ENCODE assay signal across 16 mouse cellular contexts in genomic region chr3:88199541-88200110, GRCm38 (mm10). TPM values are rescaled to one million over a fixed set of nuclear protein-coding genes. Genes with fewer than 3 reads are reported as not detected.
A peak's percentile ranks its signal among the peaks of the same experiment; 100 is the strongest.
DNase-seq lines count a peak whose midpoint lies in the region; ATAC-seq and TF ChIP-seq lines count a peak whose summit lies in the region.
"Had no signal": no experiment of that assay in that cellular context is flagged by ENCODE, and none has a peak within 500 bp of the region (broad histone marks: within the 10 kb centered on the region; RNA-seq: fewer than 3 reads in every experiment).

No protein-coding gene starts in this region.

- H3K27me3 ChIP-seq in forebrain, embryonic 16.5 days (replicated peaks; ENCODE audit: control insufficient read depth, insufficient read depth, low read length) = no peaks in the 10 kb centered on the region
- H3K27me3 ChIP-seq in hindbrain, postnatal 0 days (ENCODE audit: insufficient read depth, low read length) = no peaks in the 10 kb centered on the region
- no peaks in the 10 kb centered on the region for H3K27me3 ChIP-seq in neural tube, embryonic 14.5 days (ENCODE audit: control insufficient read depth, insufficient read depth, low read length)
- H3K27me3 ChIP-seq in intestine, embryonic 15.5 days (replicated peaks) = peaks cover 88% of the 10 kb centered on the region

- no peak for TF ChIP-seq CTCF in left cerebral cortex, adult 2 months (IDR thresholded peaks at IDR 0.05)
- TF ChIP-seq CTCF in hindbrain, postnatal 0 days (IDR thresholded peaks at IDR 0.05; ENCODE audit: low read depth) = no peak

- H3K36me3 ChIP-seq in forebrain, embryonic 16.5 days (ENCODE audit: control insufficient read depth, insufficient read depth) = no peaks in the 10 kb centered on the region
- no peaks in the 10 kb centered on the region for H3K36me3 ChIP-seq in hindbrain, postnatal 0 days (ENCODE audit: insufficient read depth, low read length)
- H3K36me3 ChIP-seq in neural tube, embryonic 14.5 days (ENCODE audit: control insufficient read depth, insufficient read depth, low read length) = no peaks in the 10 kb centered on the region
- H3K36me3 ChIP-seq in intestine, embryonic 15.5 days = no peaks in the 10 kb centered on the region
- H3K36me3 ChIP-seq: embryonic facial prominence, embryonic 13.5 days; heart, embryonic 13.5 days; liver, embryonic 13.5 days had no signal

- H3K4me2 ChIP-seq in forebrain, embryonic 16.5 days (ENCODE audit: low read length) = peak overlapping the region; percentile 67
- H3K4me2 ChIP-seq in hindbrain, postnatal 0 days (ENCODE audit: low read depth, low read length) = peak overlapping the region; percentile 95
- H3K4me2 ChIP-seq in neural tube, embryonic 14.5 days (ENCODE audit: low read depth, low read length) = peak overlapping the region; percentile 93
- no peak overlapping the region for H3K4me2 ChIP-seq in intestine, embryonic 15.5 days (replicated peaks)

- no peak overlapping the region; the same call in 1 of the 2 replicates for H3K4me3 ChIP-seq in left cerebral cortex, adult 2 months
- no peak overlapping the region; the same call in 1 of the 2 replicates for H3K4me3 ChIP-seq in forebrain, embryonic 16.5 days (replicated peaks; ENCODE audit: low read length)
- H3K4me3 ChIP-seq in hindbrain, postnatal 0 days (ENCODE audit: low read length) = peak overlapping the region; percentile 63
- peak overlapping the region; percentile 46 for H3K4me3 ChIP-seq in neural tube, embryonic 14.5 days (ENCODE audit: low read depth, low read length)
- no peak overlapping the region for H3K4me3 ChIP-seq in intestine, embryonic 15.5 days (replicated peaks)

- peak overlapping the region; percentile 93 for H3K27ac ChIP-seq in left cerebral cortex, adult 2 months
- H3K27ac ChIP-seq in forebrain, embryonic 16.5 days (ENCODE audit: low read length) = peak overlapping the region; percentile 100
- peak overlapping the region; percentile 94 for H3K27ac ChIP-seq in hindbrain, postnatal 0 days
- peak overlapping the region; percentile 99 for H3K27ac ChIP-seq in neural tube, embryonic 14.5 days (ENCODE audit: low read depth, low read length)
- no peak overlapping the region for H3K27ac ChIP-seq in intestine, embryonic 15.5 days
- H3K27ac ChIP-seq: embryonic facial prominence, embryonic 13.5 days; heart, embryonic 13.5 days; liver, embryonic 13.5 days had no signal

- intact Hi-C loops in left cerebral cortex, adult 2 months (cut with DNase I) = loop anchor here (2.0 kb wide), 1 partner anchor 17 kb away; no protein-coding TSS in a partner anchor

- WGBS in forebrain, embryonic 16.5 days = 29% methylated on average over 2 of the region's 2 CpGs
- 36% methylated on average over 2 of the region's 2 CpGs for WGBS in hindbrain, postnatal 0 days
- WGBS in neural tube, embryonic 14.5 days = 34% methylated on average over 2 of the region's 2 CpGs
- 33% methylated on average over 2 of the region's 2 CpGs for WGBS in intestine, embryonic 15.5 days

- peaks cover 62% of the 10 kb centered on the region for H3K4me1 ChIP-seq in forebrain, embryonic 16.5 days (replicated peaks; ENCODE audit: control insufficient read depth, insufficient read depth, low read length)
- peaks cover 37% of the 10 kb centered on the region for H3K4me1 ChIP-seq in hindbrain, postnatal 0 days (ENCODE audit: insufficient read depth, low read length)
- peaks cover 37% of the 10 kb centered on the region for H3K4me1 ChIP-seq in neural tube, embryonic 14.5 days (ENCODE audit: control insufficient read depth, insufficient read depth, low read length)
- peaks cover 11% of the 10 kb centered on the region for H3K4me1 ChIP-seq in intestine, embryonic 15.5 days (replicated peaks)

- DNase-seq in left cerebral cortex, adult 2 months (ENCODE audit: extremely low spot score in 1 of 2, low spot score in 2 of 2) = no peak
- DNase-seq in left cerebral cortex, adult 11 months (ENCODE audit: low spot score) = no peak
- DNase-seq in hindbrain, postnatal 0 days (ENCODE audit: low spot score) = no peak
- no peak for DNase-seq in lung, postnatal 10 days
- no peak for DNase-seq in frontal cortex, adult 2 months (ENCODE audit: extremely low spot score in 1 of 2, low spot score in 1 of 2)
- DNase-seq: gastrocnemius, postnatal 36 days; heart, postnatal 4 days; liver, embryonic 13.5 days had no signal

- peak overlapping the region; percentile 100 for H3K9ac ChIP-seq in forebrain, embryonic 16.5 days (replicated peaks; ENCODE audit: low read depth, low read length)
- H3K9ac ChIP-seq in hindbrain, postnatal 0 days (replicated peaks; ENCODE audit: low read length) = peak overlapping the region; percentile 97; the same call in 1 of the 2 replicates
- H3K9ac ChIP-seq in neural tube, embryonic 14.5 days (replicated peaks; ENCODE audit: low read depth, low read length) = peak overlapping the region; percentile 93
- no peak overlapping the region for H3K9ac ChIP-seq in intestine, embryonic 15.5 days
- H3K9ac ChIP-seq: embryonic facial prominence, embryonic 13.5 days; liver, embryonic 13.5 days had no signal

- H3K9me3 ChIP-seq in forebrain, embryonic 16.5 days (ENCODE audit: control insufficient read depth, low read length) = no peaks in the 10 kb centered on the region
- no peaks in the 10 kb centered on the region for H3K9me3 ChIP-seq in hindbrain, postnatal 0 days (ENCODE audit: low read length)
- no peaks in the 10 kb centered on the region for H3K9me3 ChIP-seq in neural tube, embryonic 14.5 days (ENCODE audit: control insufficient read depth, low read length)
- no peaks in the 10 kb centered on the region for H3K9me3 ChIP-seq in intestine, embryonic 15.5 days
- H3K9me3 ChIP-seq: embryonic facial prominence, embryonic 13.5 days; heart, embryonic 13.5 days; liver, embryonic 13.5 days had no signal

- ATAC-seq in forebrain, embryonic 16.5 days = no peak
- ATAC-seq in hindbrain, postnatal 0 days = no peak
- no peak for ATAC-seq in neural tube, embryonic 14.5 days (ENCODE audit: low read depth)
- no peak for ATAC-seq in intestine, embryonic 15.5 days
- ATAC-seq: lung, postnatal 0 days; Patski had no signal

RNA-seq across cellular contexts. Expression of gene Rhbg, which starts 54.9 kb away (rescaled TPM):
- total RNA-seq in left cerebral cortex, adult 2 months (2021) = not detected
- polyA plus RNA-seq in forebrain, embryonic 16.5 days (2015; fragmentation: Nextera tagmentation; extraction: Ambion mirVana) = not detected in 2 replicates
- 0.94 and 1.0 TPM in 2 replicates for total RNA-seq in hindbrain, postnatal 0 days (2014; rRNA removed)
- polyA plus RNA-seq in hindbrain, postnatal 0 days (2015; fragmentation: Nextera tagmentation; extraction: Ambion mirVana) = 0.37 and 0.43 TPM in 2 replicates
- polyA plus RNA-seq in neural tube, embryonic 14.5 days (2014; fragmentation: Nextera tagmentation; extraction: Ambion mirVana) = 0.51 and 0.85 TPM in 2 replicates
- polyA plus RNA-seq in intestine, embryonic 15.5 days (2015; fragmentation: Nextera tagmentation; extraction: Ambion mirVana) = 0.59 and 0.69 TPM in 2 replicates
- polyA plus RNA-seq in frontal cortex, adult 2 months (2012; rRNA removed) = not detected in 2 replicates
- total RNA-seq: gastrocnemius, postnatal 36 days; heart, postnatal 4 days; layer of hippocampus, postnatal 36 days had no signal
- polyA plus RNA-seq: Patski had no signal

RNA-seq across cellular contexts. Expression of gene Mef2d, which starts 57.5 kb away (rescaled TPM):
- total RNA-seq in left cerebral cortex, adult 2 months (2021) = 100 to 1,000 TPM; 223 to 225 TPM
- 25.1 and 28.3 TPM in 2 replicates for polyA plus RNA-seq in forebrain, embryonic 16.5 days (2015; fragmentation: Nextera tagmentation; extraction: Ambion mirVana)
- total RNA-seq in hindbrain, postnatal 0 days (2014; rRNA removed) = 44.0 and 50.3 TPM in 2 replicates
- 13.4 and 19.2 TPM in 2 replicates for polyA plus RNA-seq in hindbrain, postnatal 0 days (2015; fragmentation: Nextera tagmentation; extraction: Ambion mirVana)
- polyA plus RNA-seq in neural tube, embryonic 14.5 days (2014; fragmentation: Nextera tagmentation; extraction: Ambion mirVana) = 19.6 and 20.4 TPM in 2 replicates
- 19.7 and 20.8 TPM in 2 replicates for polyA plus RNA-seq in intestine, embryonic 15.5 days (2015; fragmentation: Nextera tagmentation; extraction: Ambion mirVana)
- 137 and 138 TPM in 2 replicates for polyA plus RNA-seq in frontal cortex, adult 2 months (2012; rRNA removed)

Comparison
In these comparisons a context has a peak if more than half of its experiments do, and no peak if none do; other contexts are left out.
1. H3K4me3 ChIP-seq: peak in hindbrain, postnatal 0 days (single experiment) and neural tube, embryonic 14.5 days (single experiment); none in left cerebral cortex, adult 2 months (single experiment), forebrain, embryonic 16.5 days (single experiment) and intestine, embryonic 15.5 days (single experiment).